Mouse (Mus musculus) adrenal gland, postnatal 36 days (tissue): Measurements from ENCODE around the gene Prss40. TPM values are rescaled to one million over a fixed set of nuclear protein-coding genes. Genes with fewer than 3 reads are reported as not detected.
"Not testable (repeated sequence)": the region's sequence is repeated elsewhere in the genome, so short reads cannot be mapped to it uniquely, and the experiment has no call there.

Experiments used
- DNase-seq, 2 experiments: peaks; one replicate each; pipeline ENCODE4 v3.0.0; 2021; ENCODE audit warnings: mixed read lengths in 1 of 2
- total RNA-seq, 2 experiments: library from RNA; stranded (reverse); gene quantifications; 2 replicates each; pipeline ENCODE4 v1.2.3; 2021

The Prss40 gene
- total RNA-seq, 2 experiments from 2014 or later, result not detected

DNA sequence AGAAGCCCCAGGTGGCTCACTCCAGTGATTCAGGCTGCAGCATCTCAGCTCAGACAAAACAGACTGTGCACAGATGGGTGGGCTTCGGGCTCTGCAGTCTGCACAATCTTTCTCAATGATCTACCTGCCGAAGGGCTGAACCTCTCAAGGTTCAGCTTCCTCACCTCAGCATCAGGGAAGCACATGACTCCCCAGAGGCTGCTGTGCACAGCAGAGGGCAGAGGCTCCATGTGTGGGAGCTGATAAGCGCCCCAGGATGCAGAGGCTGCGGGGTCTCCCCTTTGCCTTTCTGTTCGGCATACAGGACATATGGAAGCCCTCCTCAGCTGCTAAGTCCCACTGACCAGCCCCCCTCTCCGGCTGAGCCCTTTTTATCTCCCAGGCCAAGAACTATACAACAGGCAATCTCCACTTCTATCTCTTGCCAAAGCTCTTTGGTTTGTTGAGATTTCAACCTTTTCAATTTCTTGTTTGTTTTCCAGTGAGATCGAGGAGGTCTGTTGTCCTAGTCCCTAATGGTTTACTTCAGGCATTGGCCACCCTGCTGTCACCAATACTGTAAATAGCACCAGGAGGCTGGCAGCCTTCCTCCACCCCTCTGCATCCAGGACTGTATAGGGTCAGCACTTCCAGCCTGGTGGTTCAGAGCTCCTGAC, 25.6 kb downstream of the Prss40 start, which contains the start of gene Cfc1:
Gene Cfc1 (plus strand): TSS at position 606 of the 656 bp plus-strand sequence.
- DNase-seq, result not testable (repeated sequence)

DNA sequence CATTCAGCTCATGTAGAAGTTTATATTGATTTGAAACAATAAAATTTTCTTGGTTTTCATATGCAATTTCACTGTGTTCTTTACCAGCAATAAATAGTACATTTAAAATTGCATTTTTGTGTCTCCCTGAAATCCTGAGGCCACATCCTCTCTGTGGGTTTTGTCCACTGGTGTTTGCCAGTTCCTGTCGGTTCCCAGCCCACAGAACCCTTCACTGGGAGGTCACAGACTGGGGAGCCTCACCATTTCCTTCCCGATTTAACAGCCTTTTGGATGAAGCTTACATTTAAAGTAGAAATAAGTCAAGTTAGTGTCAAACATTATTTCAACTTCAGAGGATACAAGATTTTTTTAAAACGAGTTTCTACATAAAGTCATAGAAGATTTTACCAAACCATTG, 26.2 kb downstream of the Prss40 start:
- DNase-seq, result not testable (repeated sequence)

DNA sequence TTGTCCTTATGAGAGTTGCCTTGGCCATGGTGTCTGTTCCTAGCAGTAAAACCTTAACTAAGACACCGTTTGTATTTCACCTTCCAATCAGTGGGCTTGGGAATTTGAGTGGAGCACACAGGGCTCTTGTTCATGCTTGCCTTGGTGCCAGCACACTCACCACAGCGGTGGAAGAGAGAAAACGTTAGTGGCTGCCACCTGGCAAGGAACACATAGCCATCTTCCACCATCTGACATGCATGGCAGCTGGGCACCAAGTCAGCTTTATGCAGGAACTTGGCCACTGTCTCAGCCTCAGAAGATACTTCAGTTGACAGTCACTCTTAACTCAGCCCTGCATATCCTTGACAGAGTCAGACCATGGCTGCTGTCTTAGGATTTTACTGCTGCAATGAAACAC, 37.1 kb downstream of the Prss40 start:
- no peak for DNase-seq

DNA sequence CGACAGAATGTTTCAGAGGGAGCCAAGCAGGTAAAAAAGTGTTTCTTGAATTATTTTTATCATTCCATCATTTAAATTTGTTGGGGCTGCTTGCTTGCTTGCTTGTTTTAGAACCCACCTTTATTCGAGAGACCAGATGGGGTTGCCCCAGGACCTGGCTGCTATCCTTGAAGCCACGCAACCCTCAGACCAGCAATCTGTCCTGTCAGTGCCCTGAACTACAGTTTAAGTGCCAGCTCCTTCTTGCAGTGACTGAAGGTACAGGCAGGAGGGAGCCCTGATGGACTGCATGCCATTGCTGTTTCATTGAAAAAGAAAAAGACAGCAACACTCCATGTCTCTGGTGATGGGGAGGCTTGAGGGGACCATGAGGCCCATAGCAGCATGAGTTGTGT, 37.9 kb downstream of the Prss40 start:
- no peak for DNase-seq

DNA sequence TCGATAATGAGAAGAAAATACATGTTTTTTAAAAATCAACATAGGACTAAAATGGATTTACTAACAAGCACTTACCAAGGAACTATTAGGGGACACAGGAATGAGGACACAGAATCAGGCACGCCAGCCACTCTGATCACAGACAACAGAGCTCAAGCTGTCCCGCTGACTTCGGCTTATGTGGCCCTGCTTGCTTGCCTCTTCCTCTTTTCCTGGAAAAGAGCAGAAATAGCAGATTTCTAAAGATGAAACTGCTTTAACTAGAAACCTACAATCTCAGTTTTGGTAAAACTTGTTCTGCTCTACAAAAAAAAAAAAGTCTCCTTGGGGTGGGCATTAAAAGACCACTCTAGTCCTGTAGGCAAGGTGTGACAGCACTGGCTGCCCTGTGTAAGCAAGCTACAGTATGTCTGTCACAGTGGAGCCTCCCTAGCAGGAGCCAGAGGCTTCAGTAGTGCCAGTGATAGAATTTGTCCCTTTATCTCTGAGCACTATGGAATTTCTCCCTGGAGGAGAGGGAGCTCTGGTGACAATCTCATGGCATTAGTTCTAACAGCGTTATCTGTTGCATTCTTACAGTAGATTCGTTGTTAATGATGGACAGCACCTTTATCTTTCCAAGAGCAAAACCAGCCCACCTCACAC, 38.4 kb downstream of the Prss40 start:
- DNase-seq, result no peak

DNA sequence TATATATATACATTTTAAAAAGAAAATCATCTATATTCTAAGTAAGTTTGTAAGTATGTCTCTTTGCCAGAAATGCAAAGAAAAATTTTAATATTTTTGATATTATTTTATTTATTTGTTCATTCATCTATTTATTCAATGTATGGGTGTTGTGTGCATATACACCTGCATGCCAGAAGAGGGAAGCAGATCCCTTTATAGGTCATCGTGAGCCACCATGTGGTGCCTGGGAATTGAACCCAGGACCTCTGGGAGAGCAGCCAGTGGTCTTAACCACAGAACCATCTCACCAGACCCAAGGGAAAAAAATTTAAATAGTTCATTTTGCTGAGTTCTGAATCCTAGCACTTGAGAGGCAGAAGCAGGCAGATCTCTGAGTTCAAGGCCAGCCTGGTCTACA, 42.5 kb downstream of the Prss40 start:
- DNase-seq, result no peak

DNA sequence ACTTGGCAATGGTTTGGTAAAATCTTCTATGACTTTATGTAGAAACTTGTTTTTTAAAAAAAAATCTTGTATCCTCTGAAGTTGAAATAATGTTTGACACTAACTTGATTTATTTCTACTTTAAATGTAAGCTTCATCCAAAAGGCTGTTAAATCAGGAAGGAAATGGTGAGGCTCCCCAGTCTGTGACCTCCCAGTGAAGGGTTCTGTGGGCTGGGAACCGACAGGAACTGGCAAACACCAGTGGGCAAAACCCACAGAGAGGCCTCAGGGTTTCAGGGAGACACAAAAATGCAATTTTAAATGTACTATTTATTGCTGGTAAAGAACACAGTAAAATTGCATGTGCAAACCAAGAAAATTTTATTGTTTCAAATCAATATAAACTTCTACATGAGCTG, 42.9 kb downstream of the Prss40 start:
- not testable (repeated sequence) for DNase-seq

DNA sequence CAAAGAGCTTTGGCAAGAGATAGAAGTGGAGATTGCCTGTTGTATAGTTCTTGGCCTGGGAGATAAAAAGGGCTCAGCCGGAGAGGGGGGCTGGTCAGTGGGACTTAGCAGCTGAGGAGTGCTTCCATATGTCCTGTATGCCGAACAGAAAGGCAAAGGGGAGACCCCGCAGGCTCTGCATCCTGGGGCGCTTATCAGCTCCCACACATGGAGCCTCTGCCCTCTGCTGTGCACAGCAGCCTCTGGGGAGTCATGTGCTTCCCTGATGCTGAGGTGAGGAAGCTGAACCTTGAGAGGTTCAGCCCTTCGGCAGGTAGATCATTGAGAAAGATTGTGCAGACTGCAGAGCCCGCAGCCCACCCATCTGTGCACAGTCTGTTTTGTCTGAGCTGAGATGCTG, 43.4 kb downstream of the Prss40 start:
- not testable (repeated sequence) for DNase-seq

DNA sequence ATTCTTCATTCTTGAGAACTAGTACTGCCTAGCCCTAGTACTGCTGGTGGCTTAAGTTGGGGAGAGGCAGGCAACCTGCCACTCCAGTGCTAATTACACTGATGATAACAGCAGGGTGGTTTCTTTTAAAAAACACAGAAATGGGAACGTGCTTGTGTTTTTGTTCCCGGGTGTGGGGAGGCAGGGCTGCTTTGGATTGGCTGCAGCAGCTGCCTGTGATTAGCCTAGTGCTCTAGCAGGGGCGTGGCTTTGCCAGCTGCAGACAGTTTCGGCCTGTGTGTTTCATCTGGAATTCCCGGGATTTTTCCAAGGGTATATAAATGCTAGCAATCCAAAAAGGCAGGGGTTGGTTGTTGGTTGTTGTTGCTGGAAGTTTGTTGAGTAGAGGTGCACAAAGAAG, 44.1 kb downstream of the Prss40 start:
- DNase-seq, result no peak

DNA sequence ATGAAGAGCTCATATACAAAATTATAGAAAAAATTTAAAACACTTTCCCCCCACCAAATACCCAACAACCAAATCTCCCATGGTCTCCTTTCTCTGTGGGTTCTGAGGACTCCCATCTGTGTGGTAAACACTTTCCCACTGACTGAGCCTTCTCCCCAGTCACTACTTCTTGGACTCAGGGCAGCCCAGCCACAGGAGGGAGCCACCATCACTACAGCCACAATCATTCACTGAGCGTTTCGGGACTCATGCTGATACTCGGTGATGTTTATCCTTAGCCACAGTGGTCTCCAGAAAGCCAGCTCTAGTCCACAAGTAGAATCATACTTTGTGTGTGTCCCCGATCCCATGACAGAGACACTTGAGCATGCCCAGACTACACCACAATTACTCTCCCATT, 47.7 kb downstream of the Prss40 start:
- DNase-seq, result no peak

DNA sequence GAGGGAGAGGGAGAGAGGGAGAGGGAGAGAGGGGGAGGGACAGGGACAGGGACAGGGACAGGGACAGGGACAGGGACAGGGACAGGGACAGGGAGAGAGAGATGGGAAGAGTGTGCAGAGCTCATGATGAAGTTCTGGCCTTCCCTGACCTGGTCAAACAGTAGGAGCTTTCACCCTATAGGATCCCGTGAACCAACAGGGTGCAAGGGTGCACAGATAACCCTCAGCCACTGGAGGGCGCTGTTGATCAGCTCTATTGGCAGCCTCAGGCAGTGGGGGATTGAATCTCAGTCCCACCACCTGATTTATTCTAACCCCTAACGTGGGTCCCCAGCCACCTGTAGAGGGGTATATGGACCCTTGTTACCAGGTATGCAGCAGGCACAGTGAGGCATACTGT, 49.7 kb downstream of the Prss40 start:
- peak; percentile 33 to 35 for DNase-seq

DNA sequence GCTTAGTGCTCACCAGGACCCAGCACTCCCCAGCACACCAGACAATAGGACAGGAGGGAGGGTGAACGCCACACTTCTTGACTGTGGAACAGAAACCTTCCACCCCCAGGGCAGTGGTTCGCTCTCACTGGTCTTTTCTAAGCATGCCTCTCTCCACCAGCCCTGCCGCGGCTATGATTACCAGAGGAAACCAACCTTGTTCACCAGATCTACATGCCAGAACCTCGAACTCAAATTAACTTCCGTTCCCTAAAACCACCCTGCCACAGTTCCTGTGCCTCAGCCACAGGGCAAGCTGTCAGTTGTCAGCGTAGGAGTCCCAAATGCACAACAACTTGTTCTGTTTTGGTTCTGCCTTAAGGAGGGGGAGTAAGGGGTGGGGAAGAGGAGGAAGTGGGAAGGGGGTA, 50.2 kb downstream of the Prss40 start:
- DNase-seq, result no peak

DNA sequence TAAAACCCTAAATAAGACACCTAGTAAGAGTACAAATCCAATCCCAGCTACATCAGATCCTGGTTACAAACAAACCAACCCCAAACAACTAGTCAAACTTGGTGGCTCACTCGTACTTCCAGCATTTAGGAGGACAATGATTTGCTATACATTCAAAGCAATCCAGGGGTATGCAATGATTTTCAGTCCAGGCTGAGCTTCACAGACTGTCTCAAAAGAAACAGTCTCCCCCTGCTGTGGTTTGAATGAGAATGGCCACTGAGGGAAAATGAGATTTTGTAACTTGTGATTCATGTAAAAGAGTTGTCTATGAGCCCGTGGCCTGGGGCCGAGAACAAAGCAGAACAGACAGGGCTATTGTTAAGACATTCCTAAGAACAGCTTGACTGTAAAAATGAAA, 52.8 kb downstream of the Prss40 start:
- DNase-seq, result no peak

DNA sequence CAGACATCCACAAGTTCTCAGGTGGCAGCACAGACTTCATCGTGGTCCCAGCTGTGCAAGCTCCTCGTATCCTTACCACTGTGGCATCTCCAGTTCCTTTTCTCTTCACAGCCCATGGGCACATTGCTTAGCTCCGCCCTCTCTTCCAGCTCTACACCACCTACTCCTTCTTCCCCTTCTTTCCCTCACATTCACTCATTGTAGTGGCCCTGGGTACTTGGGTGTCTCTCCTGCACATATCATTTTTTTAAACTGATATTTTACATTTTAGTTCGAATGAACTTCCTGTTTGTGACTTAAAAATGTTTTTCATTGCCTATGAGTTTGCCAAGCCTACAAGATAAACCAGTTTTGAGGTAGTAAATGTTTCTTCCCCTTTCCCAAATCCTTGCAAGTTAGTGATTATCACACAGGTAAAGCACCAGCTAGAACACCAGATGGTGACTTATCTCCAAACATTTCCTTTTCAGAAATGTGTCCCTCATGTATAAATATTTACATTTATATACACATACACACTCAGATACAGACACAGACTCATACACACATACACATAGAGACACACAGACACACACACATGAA, 54.7 kb downstream of the Prss40 start:
- no peak for DNase-seq

DNA sequence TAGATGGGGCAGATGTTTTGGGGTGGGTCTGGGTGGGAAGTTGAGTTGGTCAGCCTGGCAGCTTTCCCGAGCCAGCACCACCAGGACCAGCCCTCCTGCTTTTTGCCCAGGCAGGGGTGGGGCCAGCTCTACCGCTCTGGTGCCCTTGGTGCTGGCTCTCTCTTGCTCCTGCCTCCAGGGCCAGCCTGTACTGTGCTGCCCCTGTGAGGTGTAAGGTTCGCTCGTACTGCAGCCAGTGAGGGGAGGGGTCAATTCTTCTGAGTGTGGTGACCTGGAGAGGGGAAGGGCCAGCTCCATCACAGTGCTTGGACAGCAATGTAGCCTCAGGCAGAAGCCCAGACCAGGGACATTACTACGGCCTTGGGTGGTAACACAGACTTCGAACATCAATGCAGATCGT, 55.4 kb downstream of the Prss40 start:
- DNase-seq, result no peak

DNA sequence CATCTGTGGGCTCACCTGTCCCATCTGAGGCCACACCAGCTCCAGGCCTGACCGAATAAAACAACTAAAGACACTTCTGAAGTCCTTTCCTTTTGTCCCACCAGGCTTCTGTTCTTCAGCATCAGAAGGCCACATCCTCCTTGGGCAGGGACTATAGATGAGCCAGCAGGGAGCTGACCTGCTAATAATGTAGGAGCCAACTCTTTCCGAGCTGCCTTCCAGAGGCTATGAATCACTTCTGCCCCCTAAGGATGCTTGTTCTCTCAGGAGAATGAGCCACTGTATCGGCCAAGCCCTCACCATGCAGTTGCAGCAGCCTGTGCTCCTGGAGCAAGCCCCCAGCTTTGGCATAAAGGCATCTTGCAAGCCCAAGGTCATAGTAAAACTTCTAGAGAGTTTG, 57.8 kb downstream of the Prss40 start:
- no peak for DNase-seq

Other genes with a start within 250 kb of the Prss40 start
- 10 to 100 TPM; 16.8 to 17.4 TPM for gene Ccdc115, start 121.3 kb downstream of the Prss40 start, total RNA-seq
- 10 to 100 TPM; 62.0 to 76.0 TPM for gene Imp4, start 121.1 kb downstream of the Prss40 start, total RNA-seq
- 1 to 10 TPM; 3.4 to 5.9 TPM for gene Ptpn18, start 101.2 kb downstream of the Prss40 start, total RNA-seq
- not detected for gene Prss39, start 62.5 kb downstream of the Prss40 start, total RNA-seq
- not detected for gene Cfc1, start 25.3 kb downstream of the Prss40 start, total RNA-seq
- under 1 TPM; 0.46 to 0.50 TPM for gene Amer3, start 18.7 kb upstream of the Prss40 start, total RNA-seq